Mouse (Mus musculus): ENCODE data around the gene Fastk.

DNA sequence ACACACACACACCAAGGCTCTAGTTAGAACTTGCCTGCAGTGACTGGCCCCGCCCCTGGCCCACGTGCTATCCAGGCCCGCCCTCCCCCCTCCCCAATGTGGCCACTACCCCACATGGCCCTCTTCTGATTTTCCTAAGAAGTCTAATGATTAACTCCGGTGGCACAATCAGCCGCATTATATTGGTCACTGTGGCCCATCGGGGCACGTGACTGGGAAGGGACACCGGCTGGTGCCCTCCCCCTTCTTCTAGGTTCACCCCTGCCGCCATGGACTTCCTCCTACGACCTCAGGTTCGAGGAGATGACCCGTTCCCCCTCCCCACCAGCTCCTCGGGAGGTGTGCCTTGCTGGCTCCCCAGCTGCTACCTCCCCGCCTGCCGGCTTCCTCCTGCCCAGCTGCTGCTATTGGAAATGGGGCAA is 17.1 kb downstream of the Fastk start:
- TF ChIP-seq CTCF (IDR thresholded peaks at IDR 0.05; ENCODE audit: borderline replicate concordance, insufficient read depth, low read length), result no peak
- no peak for TF ChIP-seq POLR2A (IDR thresholded peaks at IDR 0.05; ENCODE audit: low read depth, low read length)
